Comparison of ENCODE assay signal across 8 mouse cellular contexts in the genomic region with DNA sequence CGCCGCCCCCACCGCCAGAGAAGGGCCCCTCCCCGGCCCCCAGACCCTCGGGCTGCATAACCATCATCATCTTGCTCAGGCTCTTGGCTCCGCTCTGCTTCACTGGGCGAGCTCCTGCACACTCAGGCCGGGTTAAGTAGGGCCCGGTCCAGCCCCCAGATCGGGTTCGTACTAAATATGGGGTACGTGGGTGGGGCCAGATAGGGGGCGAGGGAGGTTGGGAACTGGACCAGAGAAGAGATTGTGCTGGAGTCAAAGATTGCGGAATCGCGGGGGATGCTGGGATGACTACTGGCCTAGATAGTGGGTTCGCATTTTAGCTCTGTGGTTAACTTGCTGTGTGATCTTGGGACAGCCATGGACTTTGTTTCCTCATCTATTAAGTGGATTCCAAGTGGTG. TPM values are rescaled to one million over a fixed set of nuclear protein-coding genes. Genes with fewer than 3 reads are reported as not detected.
DNase-seq lines count a peak whose midpoint lies in the region; ATAC-seq and TF ChIP-seq lines count a peak whose summit lies in the region.

TSS of gene Actn3 (minus strand) at position 125 of the 400 bp plus-strand sequence.

- H3K9ac ChIP-seq in forebrain, embryonic 16.5 days (replicated peaks; ENCODE audit: low read depth, low read length), result peak within 1 kb of the TSS; percentile 89
- peak within 1 kb of the TSS; percentile 62 for H3K9ac ChIP-seq in hindbrain, embryonic 11.5 days (ENCODE audit: low read depth, low read length)
- H3K9ac ChIP-seq in liver, adult 2 months (ENCODE audit: low read depth, low read length), result peak within 1 kb of the TSS; percentile 98
- H3K9ac ChIP-seq in neural tube, embryonic 12.5 days, result peak within 1 kb of the TSS; percentile 69

- H3K27ac ChIP-seq in forebrain, embryonic 16.5 days (ENCODE audit: low read length), result peak within 1 kb of the TSS; percentile 63; the same call in 1 of the 2 replicates
- no peak within 1 kb of the TSS for H3K27ac ChIP-seq in hindbrain, embryonic 11.5 days (ENCODE audit: low read depth, low read length)
- H3K27ac ChIP-seq in liver, adult 2 months (replicated peaks; ENCODE audit: insufficient read depth, low read depth, low read length), result no peak within 1 kb of the TSS
- no peak within 1 kb of the TSS for H3K27ac ChIP-seq in neural tube, embryonic 12.5 days

- peaks cover 4% of the 10 kb centered on the region for H3K79me2 ChIP-seq in liver, adult 2 months (ENCODE audit: control insufficient read depth, insufficient read depth, low read length)

- no peaks in the 10 kb centered on the region for H3K9me3 ChIP-seq in forebrain, embryonic 16.5 days (ENCODE audit: control insufficient read depth, low read length)
- H3K9me3 ChIP-seq in hindbrain, embryonic 11.5 days (ENCODE audit: control insufficient read depth, low read length), result no peaks in the 10 kb centered on the region
- no peaks in the 10 kb centered on the region for H3K9me3 ChIP-seq in neural tube, embryonic 12.5 days

- peaks cover 15% of the 10 kb centered on the region for H3K4me1 ChIP-seq in forebrain, embryonic 16.5 days (replicated peaks; ENCODE audit: control insufficient read depth, insufficient read depth, low read length)
- H3K4me1 ChIP-seq in hindbrain, embryonic 11.5 days (replicated peaks; ENCODE audit: control insufficient read depth, insufficient read depth, low read length), result peaks cover 2% of the 10 kb centered on the region; the same call in 1 of the 2 replicates
- H3K4me1 ChIP-seq in liver, adult 2 months (ENCODE audit: control insufficient read depth, insufficient read depth, low read length), result peaks cover 6% of the 10 kb centered on the region
- H3K4me1 ChIP-seq in neural tube, embryonic 12.5 days, result peaks cover 21% of the 10 kb centered on the region

- no peak; the same call in 1 of the 2 replicates for ATAC-seq in forebrain, embryonic 16.5 days
- ATAC-seq in hindbrain, embryonic 11.5 days (ENCODE audit: low FRiP score), result peak; percentile 2; the same call in 1 of the 2 replicates
- ATAC-seq in neural tube, embryonic 12.5 days (ENCODE audit: low FRiP score, low read depth), result no peak

- DNase-seq in kidney, adult 18-20 months, result peak; percentile 10
- no peak for DNase-seq in kidney, adult 11 months
- DNase-seq in hindbrain, embryonic 11.5 days (ENCODE audit: low spot score), result no peak
- no peak for DNase-seq in liver, adult 2 months (ENCODE audit: extremely low read depth, low read depth, low spot score)
- DNase-seq in cerebellum, adult 11-12 months, result no peak
- no peak for DNase-seq in frontal cortex, postnatal 25 days (ENCODE audit: low spot score in 2 of 2)

- peak within 1 kb of the TSS; percentile 91 for H3K4me3 ChIP-seq in forebrain, embryonic 16.5 days (replicated peaks; ENCODE audit: low read length)
- peak within 1 kb of the TSS; percentile 62 for H3K4me3 ChIP-seq in hindbrain, embryonic 11.5 days (ENCODE audit: low read depth, low read length)
- peak within 1 kb of the TSS; percentile 99 for H3K4me3 ChIP-seq in liver, adult 2 months (ENCODE audit: insufficient read depth, low read depth, low read length)
- H3K4me3 ChIP-seq in neural tube, embryonic 12.5 days, result peak within 1 kb of the TSS; percentile 68

- H3K27me3 ChIP-seq in forebrain, embryonic 16.5 days (replicated peaks; ENCODE audit: control insufficient read depth, insufficient read depth, low read length), result peaks cover 6% of the 10 kb centered on the region; the same call in 1 of the 2 replicates
- no peaks in the 10 kb centered on the region for H3K27me3 ChIP-seq in hindbrain, embryonic 11.5 days (ENCODE audit: control insufficient read depth, insufficient read depth, low read length)
- H3K27me3 ChIP-seq in liver, adult 2 months (ENCODE audit: control insufficient read depth, insufficient read depth, low read length), result no peaks in the 10 kb centered on the region
- no peaks in the 10 kb centered on the region for H3K27me3 ChIP-seq in neural tube, embryonic 12.5 days (replicated peaks)

- no peaks in the 10 kb centered on the region for H3K36me3 ChIP-seq in forebrain, embryonic 16.5 days (ENCODE audit: control insufficient read depth, insufficient read depth)
- H3K36me3 ChIP-seq in hindbrain, embryonic 11.5 days (ENCODE audit: control insufficient read depth, insufficient read depth, low read length), result no peaks in the 10 kb centered on the region
- H3K36me3 ChIP-seq in liver, adult 2 months (ENCODE audit: control insufficient read depth, insufficient read depth, low read length), result no peaks in the 10 kb centered on the region
- no peaks in the 10 kb centered on the region for H3K36me3 ChIP-seq in neural tube, embryonic 12.5 days

- no peak for TF ChIP-seq CTCF in liver, adult 2 months (IDR thresholded peaks at IDR 0.05; ENCODE audit: low read depth, low read length)

- H3K4me2 ChIP-seq in forebrain, embryonic 16.5 days (ENCODE audit: low read length), result peak within 1 kb of the TSS; percentile 54
- H3K4me2 ChIP-seq in hindbrain, embryonic 11.5 days (replicated peaks; ENCODE audit: low read depth, low read length), result peak within 1 kb of the TSS; percentile 89
- peak within 1 kb of the TSS; percentile 63 for H3K4me2 ChIP-seq in neural tube, embryonic 12.5 days (replicated peaks)

- TF ChIP-seq POLR2A in liver, adult 2 months (IDR thresholded peaks at IDR 0.05; ENCODE audit: extremely low read depth, insufficient read depth, low read length), result no peak

- WGBS in forebrain, embryonic 16.5 days, result 3% methylated on average over 17 of the region's 17 CpGs
- WGBS in hindbrain, embryonic 11.5 days, result 3% methylated on average over 16 of the region's 17 CpGs
- 10% methylated on average over 17 of the region's 17 CpGs for WGBS in liver, adult 2 months
- 5% methylated on average over 17 of the region's 17 CpGs for WGBS in neural tube, embryonic 12.5 days

RNA-seq across cellular contexts. Expression of gene Actn3, which starts in this region (rescaled TPM):
- 0.86 and 0.94 TPM in 2 replicates for polyA plus RNA-seq in forebrain, embryonic 16.5 days (2015; fragmentation: Nextera tagmentation; extraction: Ambion mirVana)
- polyA plus RNA-seq in hindbrain, embryonic 11.5 days (2014; fragmentation: Nextera tagmentation; extraction: Ambion mirVana), result 1.4 and 3.2 TPM in 2 replicates
- total RNA-seq in liver, adult 2 months (2014; rRNA removed), result 1.1 TPM in 1 of 2 replicates, not detected in the other
- 0.11 TPM in 1 of 2 replicates, not detected in the other for polyA plus RNA-seq in liver, adult 2 months (2012; rRNA removed)
- 3.3 TPM in 2 replicates for polyA plus RNA-seq in neural tube, embryonic 12.5 days (2016; fragmentation: Nextera tagmentation; extraction: Ambion mirVana)
